ENCODE assay signal across 9 mouse cellular contexts in genomic region chr14:14803921-14804517, GRCm38 (mm10). TPM values are rescaled to one million over a fixed set of nuclear protein-coding genes. Genes with fewer than 3 reads are reported as not detected.
DNase-seq lines count a peak whose midpoint lies in the region; ATAC-seq and TF ChIP-seq lines count a peak whose summit lies in the region.
"Had no signal": no experiment of that assay in that cellular context is flagged by ENCODE, and none has a peak within 500 bp of the region (broad histone marks: within the 10 kb centered on the region; RNA-seq: fewer than 3 reads in every experiment).

No protein-coding gene starts in this region.

- no peaks in the 10 kb centered on the region for H3K9me3 ChIP-seq in embryonic facial prominence, embryonic 15.5 days (replicated peaks)
- H3K9me3 ChIP-seq in intestine, postnatal 0 days (ENCODE audit: control insufficient read depth), result no peaks in the 10 kb centered on the region
- H3K9me3 ChIP-seq in limb, embryonic 11.5 days (ENCODE audit: control insufficient read depth, low read length), result no peaks in the 10 kb centered on the region
- H3K9me3 ChIP-seq: lung, embryonic 15.5 days had no signal

- peak; percentile 85 for ATAC-seq in embryonic facial prominence, embryonic 15.5 days (ENCODE audit: insufficient number of reproducible peaks, low FRiP score, low TSS enrichment, low read depth)
- 0 out of 2 replicates have a peak, but pooled peaks have one; percentile 38 for ATAC-seq in intestine, postnatal 0 days
- ATAC-seq in limb, embryonic 11.5 days (ENCODE audit: insufficient number of reproducible peaks, low FRiP score, low TSS enrichment, low read depth), result peak; percentile 92
- ATAC-seq in erythroblast, adult 5-6 weeks (replicated peaks; ENCODE audit: low FRiP score, poor library complexity, severe bottlenecking), result no peak
- ATAC-seq in monocyte, adult 5-6 weeks (replicated peaks; ENCODE audit: insufficient number of reproducible peaks, low FRiP score, low TSS enrichment, poor library complexity, severe bottlenecking), result no peak

- 0 out of 2 replicates have a peak, but pooled peaks cover 4% of the 10 kb centered on the region for H3K36me3 ChIP-seq in embryonic facial prominence, embryonic 15.5 days
- H3K36me3 ChIP-seq in intestine, postnatal 0 days (ENCODE audit: control insufficient read depth, insufficient read depth), result no peaks in the 10 kb centered on the region
- no peaks in the 10 kb centered on the region for H3K36me3 ChIP-seq in limb, embryonic 11.5 days (ENCODE audit: control insufficient read depth, insufficient read depth, low read length)

- peak; percentile 24 for DNase-seq in brain, embryonic 18.5 days (ENCODE audit: low read depth, low spot score)
- DNase-seq in limb, embryonic 11.5 days (ENCODE audit: low spot score), result peak; percentile 71
- DNase-seq in right cerebral cortex, postnatal 10 days (ENCODE audit: low spot score in 2 of 2), result peak; percentile 72 to 87
- DNase-seq in adrenal gland, adult 18-20 months (ENCODE audit: low spot score in 2 of 2), result no peak

- H3K4me2 ChIP-seq in embryonic facial prominence, embryonic 15.5 days (replicated peaks), result no peak overlapping the region
- no peak overlapping the region for H3K4me2 ChIP-seq in intestine, postnatal 0 days (replicated peaks; ENCODE audit: low read depth)
- H3K4me2 ChIP-seq in limb, embryonic 11.5 days (ENCODE audit: low read depth, severe bottlenecking), result 0 out of 2 replicates have a peak overlapping the region, but pooled peaks have one; percentile 2
- H3K4me2 ChIP-seq: lung, embryonic 15.5 days had no signal

- TF ChIP-seq CTCF in intestine, postnatal 0 days (IDR thresholded peaks at IDR 0.05; ENCODE audit: low read depth), result no peak

- H3K4me1 ChIP-seq in embryonic facial prominence, embryonic 15.5 days, result 0 out of 2 replicates have a peak, but pooled peaks cover 6% of the 10 kb centered on the region
- H3K4me1 ChIP-seq in intestine, postnatal 0 days (replicated peaks; ENCODE audit: control insufficient read depth, insufficient read depth, low read length), result no peaks in the 10 kb centered on the region
- H3K4me1 ChIP-seq in limb, embryonic 11.5 days (ENCODE audit: control insufficient read depth, insufficient read depth, low read length), result no peaks in the 10 kb centered on the region
- H3K4me1 ChIP-seq: lung, embryonic 15.5 days had no signal

- no peak overlapping the region for H3K9ac ChIP-seq in embryonic facial prominence, embryonic 15.5 days
- H3K9ac ChIP-seq in intestine, postnatal 0 days (ENCODE audit: low read depth, low read length), result no peak overlapping the region
- no peak overlapping the region for H3K9ac ChIP-seq in limb, embryonic 11.5 days (ENCODE audit: low read length)
- H3K9ac ChIP-seq: lung, embryonic 15.5 days had no signal

- H3K27ac ChIP-seq in embryonic facial prominence, embryonic 15.5 days (replicated peaks), result no peak overlapping the region
- no peak overlapping the region for H3K27ac ChIP-seq in intestine, postnatal 0 days (ENCODE audit: low read depth, low read length)
- H3K27ac ChIP-seq in limb, embryonic 11.5 days (replicated peaks; ENCODE audit: low read depth, low read length), result no peak overlapping the region
- H3K27ac ChIP-seq: lung, embryonic 15.5 days had no signal

- no peak overlapping the region for H3K4me3 ChIP-seq in embryonic facial prominence, embryonic 15.5 days (replicated peaks)
- H3K4me3 ChIP-seq in intestine, postnatal 0 days (ENCODE audit: low read depth, low read length), result no peak overlapping the region
- no peak overlapping the region for H3K4me3 ChIP-seq in limb, embryonic 11.5 days (ENCODE audit: low read depth, low read length)
- H3K4me3 ChIP-seq: lung, embryonic 15.5 days had no signal

- WGBS in embryonic facial prominence, embryonic 15.5 days, result 8% methylated on average over 10 of the region's 10 CpGs
- 14% methylated on average over 10 of the region's 10 CpGs for WGBS in intestine, postnatal 0 days
- WGBS in limb, embryonic 11.5 days, result 16% methylated on average over 10 of the region's 10 CpGs

- no peaks in the 10 kb centered on the region for H3K27me3 ChIP-seq in embryonic facial prominence, embryonic 15.5 days
- H3K27me3 ChIP-seq in intestine, postnatal 0 days (replicated peaks; ENCODE audit: control insufficient read depth, insufficient read depth, low read length), result no peaks in the 10 kb centered on the region
- no peaks in the 10 kb centered on the region for H3K27me3 ChIP-seq in limb, embryonic 11.5 days (ENCODE audit: control insufficient read depth, insufficient read depth, low read length)
- H3K27me3 ChIP-seq: lung, embryonic 15.5 days had no signal

RNA-seq across cellular contexts. Expression of gene Nek10, which starts 0.8 kb away (rescaled TPM):
- 0.42 and 0.53 TPM in 2 replicates for polyA plus RNA-seq in embryonic facial prominence, embryonic 15.5 days (2015; fragmentation: Nextera tagmentation; extraction: Ambion mirVana)
- polyA plus RNA-seq in intestine, postnatal 0 days (2015; fragmentation: Nextera tagmentation; extraction: Ambion mirVana), result not detected in 2 replicates
- 0.05 TPM in 1 of 2 replicates, not detected in the other for polyA plus RNA-seq in limb, embryonic 11.5 days (2014; fragmentation: Nextera tagmentation; extraction: Ambion mirVana)
- total RNA-seq in erythroblast, adult 5-6 weeks (2015; ENCODE audit: low replicate concordance), result not detected in 2 replicates
- 0.43 TPM in 1 of 2 replicates, not detected in the other for total RNA-seq in erythroblast, adult 5-6 weeks (2017; ENCODE audit: low replicate concordance)
- total RNA-seq in adrenal gland, adult 18-20 months (2021), result under 1 TPM in 1 of 2 experiments, not detected in 1; 0.03 TPM
- 0.19 to 0.29 TPM in 2 of 3 replicates, not detected in the other for total RNA-seq in monocyte, adult 5-6 weeks (2017)

Comparison
In these comparisons a context has a peak if more than half of its experiments do, and no peak if none do; other contexts are left out.
1. DNase-seq: peak in brain, embryonic 18.5 days (single experiment), limb, embryonic 11.5 days (single experiment) and right cerebral cortex, postnatal 10 days (2 of 2); none in adrenal gland, adult 18-20 months (0 of 2).
2. ATAC-seq: peak in embryonic facial prominence, embryonic 15.5 days (single experiment), intestine, postnatal 0 days (single experiment) and limb, embryonic 11.5 days (single experiment); none in erythroblast, adult 5-6 weeks (single experiment) and monocyte, adult 5-6 weeks (single experiment).